Mouse (Mus musculus) ES-E14 (cell line): ENCODE measurements around the gene Prlh.

Experiments used
- CHD2 ChIP-seq: IDR thresholded peaks from 2 replicates; pipeline ENCODE4 v1.6.1; 2014; ENCODE audit warnings: mild to moderate bottlenecking, low read depth, low read length, inconsistent platforms
- HCFC1 ChIP-seq: IDR thresholded peaks from 2 replicates; pipeline ENCODE4 v1.6.1; 2012; ENCODE audit warnings: low read length, inconsistent platforms, borderline replicate concordance; ENCODE audit not compliant: insufficient read depth
- MAFK ChIP-seq: IDR thresholded peaks from 2 replicates; pipeline ENCODE4 v1.6.1; 2014; ENCODE audit warnings: mild to moderate bottlenecking, low read depth, low read length, inconsistent platforms; ENCODE audit not compliant: insufficient read depth
- ZC3H11A ChIP-seq: IDR thresholded peaks from 2 replicates; pipeline ENCODE4 v1.6.1; 2012; ENCODE audit warnings: low read depth, mild to moderate bottlenecking, inconsistent platforms, low read length, borderline replicate concordance
- ZNF384 ChIP-seq: IDR thresholded peaks from 2 replicates; pipeline ENCODE4 v1.6.1; 2012; ENCODE audit warnings: low read depth, low read length, inconsistent platforms

DNA sequence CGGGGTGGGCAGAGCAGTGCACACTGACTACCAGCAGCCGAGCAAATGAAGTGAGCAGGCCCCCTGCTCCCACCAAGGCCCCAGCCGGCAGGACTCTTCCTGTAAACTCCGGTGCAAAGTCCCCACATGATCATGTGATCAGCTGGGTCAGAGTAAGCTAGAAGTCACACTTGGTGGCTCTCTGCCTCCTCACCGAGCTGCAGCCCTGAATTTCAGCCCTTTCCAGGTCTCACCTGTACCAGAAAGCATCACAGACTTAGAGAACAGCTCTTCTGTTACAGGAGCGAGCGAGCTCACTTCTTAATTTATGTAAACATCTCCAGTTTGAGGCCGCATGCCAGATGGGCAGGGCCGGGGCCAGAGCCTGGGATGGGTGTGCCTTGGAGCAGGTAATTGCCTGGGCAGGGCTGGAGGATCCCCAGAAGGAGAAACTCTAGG is 16.5 kb downstream of the Prlh start, which contains the start of gene Rab17:
- TF ChIP-seq ZNF384 = no peak
- no peak for TF ChIP-seq ZC3H11A
- TF ChIP-seq HCFC1 = no peak
- TF ChIP-seq MAFK = no peak
- no peak for TF ChIP-seq CHD2
